10 mouse cellular contexts compared by ENCODE assay signal in genomic region chr1:142742307-142742706, GRCm38 (mm10).
DNase-seq lines count a peak whose midpoint lies in the region; ATAC-seq and TF ChIP-seq lines count a peak whose summit lies in the region.
"Had no signal": no experiment of that assay in that cellular context is flagged by ENCODE, and none has a peak within 500 bp of the region (broad histone marks: within the 10 kb centered on the region; RNA-seq: fewer than 3 reads in every experiment).

No protein-coding gene starts in this region.

- ATAC-seq in neural tube, embryonic 15.5 days (ENCODE audit: low FRiP score), result no peak
- peak; percentile 56; the same call in 1 of the 2 replicates for ATAC-seq in embryonic facial prominence, embryonic 11.5 days (replicated peaks; ENCODE audit: insufficient number of reproducible peaks, low FRiP score, low TSS enrichment, low read depth)
- no peak for ATAC-seq in lung, postnatal 0 days

- H3K4me2 ChIP-seq in neural tube, embryonic 15.5 days, result no peak overlapping the region
- no peak overlapping the region for H3K4me2 ChIP-seq in embryonic facial prominence, embryonic 11.5 days (ENCODE audit: low read depth, low read length)
- H3K4me2 ChIP-seq in lung, postnatal 0 days (replicated peaks; ENCODE audit: low read depth, low read length), result no peak overlapping the region

- H3K27ac ChIP-seq in neural tube, embryonic 15.5 days (replicated peaks), result no peak overlapping the region
- H3K27ac ChIP-seq in embryonic facial prominence, embryonic 11.5 days (replicated peaks; ENCODE audit: low read depth, low read length), result no peak overlapping the region
- H3K27ac ChIP-seq in lung, postnatal 0 days (ENCODE audit: low read length), result no peak overlapping the region
- H3K27ac ChIP-seq in heart, embryonic 10.5 days, result no peak overlapping the region

- no peak for TF ChIP-seq EP300 in lung, postnatal 0 days (IDR thresholded peaks at IDR 0.05)

- peak; percentile 66 for TF ChIP-seq CTCF in lung, postnatal 0 days (IDR thresholded peaks at IDR 0.05)

- no peaks in the 10 kb centered on the region for H3K36me3 ChIP-seq in neural tube, embryonic 15.5 days
- no peaks in the 10 kb centered on the region for H3K36me3 ChIP-seq in embryonic facial prominence, embryonic 11.5 days (replicated peaks; ENCODE audit: control insufficient read depth, insufficient read depth, low read depth, low read length)
- H3K36me3 ChIP-seq in lung, postnatal 0 days (ENCODE audit: insufficient read depth, low read length), result no peaks in the 10 kb centered on the region
- no peaks in the 10 kb centered on the region for H3K36me3 ChIP-seq in heart, embryonic 10.5 days

- no peaks in the 10 kb centered on the region for H3K4me1 ChIP-seq in neural tube, embryonic 15.5 days
- H3K4me1 ChIP-seq in embryonic facial prominence, embryonic 11.5 days (ENCODE audit: control insufficient read depth, insufficient read depth, low read length), result no peaks in the 10 kb centered on the region
- no peaks in the 10 kb centered on the region for H3K4me1 ChIP-seq in lung, postnatal 0 days (ENCODE audit: insufficient read depth, low read depth, low read length)
- no peaks in the 10 kb centered on the region for H3K4me1 ChIP-seq in heart, embryonic 10.5 days
- H3K4me1 ChIP-seq: megakaryocyte, embryonic 14.5 days had no signal

- WGBS in neural tube, embryonic 15.5 days, result 20% methylated on average over 2 of the region's 2 CpGs
- WGBS in embryonic facial prominence, embryonic 11.5 days, result 16% methylated on average over 2 of the region's 2 CpGs
- WGBS in lung, postnatal 0 days, result 16% methylated on average over 2 of the region's 2 CpGs
- WGBS in heart, embryonic 10.5 days, result 9% methylated on average over 2 of the region's 2 CpGs

- H3K27me3 ChIP-seq in neural tube, embryonic 15.5 days (replicated peaks), result no peaks in the 10 kb centered on the region
- H3K27me3 ChIP-seq in embryonic facial prominence, embryonic 11.5 days (ENCODE audit: control insufficient read depth, insufficient read depth, low read length), result no peaks in the 10 kb centered on the region
- H3K27me3 ChIP-seq in lung, postnatal 0 days (replicated peaks; ENCODE audit: insufficient read depth, low read length), result no peaks in the 10 kb centered on the region
- H3K27me3 ChIP-seq in heart, embryonic 10.5 days (ENCODE audit: insufficient read depth, poor library complexity, severe bottlenecking), result no peaks in the 10 kb centered on the region
- H3K27me3 ChIP-seq: megakaryocyte, embryonic 14.5 days had no signal

- no peaks in the 10 kb centered on the region for H3K9me3 ChIP-seq in neural tube, embryonic 15.5 days (replicated peaks)
- H3K9me3 ChIP-seq in embryonic facial prominence, embryonic 11.5 days (replicated peaks; ENCODE audit: control insufficient read depth, low read length), result no peaks in the 10 kb centered on the region
- no peaks in the 10 kb centered on the region for H3K9me3 ChIP-seq in lung, postnatal 0 days (ENCODE audit: low read length)
- no peaks in the 10 kb centered on the region for H3K9me3 ChIP-seq in heart, embryonic 10.5 days
- H3K9me3 ChIP-seq: megakaryocyte, embryonic 14.5 days had no signal

- no peak overlapping the region for H3K4me3 ChIP-seq in neural tube, embryonic 15.5 days (replicated peaks)
- no peak overlapping the region for H3K4me3 ChIP-seq in embryonic facial prominence, embryonic 11.5 days (ENCODE audit: low read depth, low read length)
- H3K4me3 ChIP-seq in lung, postnatal 0 days (ENCODE audit: low read depth, low read length), result no peak overlapping the region
- no peak overlapping the region for H3K4me3 ChIP-seq in heart, embryonic 10.5 days
- H3K4me3 ChIP-seq: erythroblast, embryonic 14.5 days; megakaryocyte, embryonic 14.5 days had no signal

- no peak overlapping the region for H3K9ac ChIP-seq in neural tube, embryonic 15.5 days (replicated peaks)
- H3K9ac ChIP-seq in embryonic facial prominence, embryonic 11.5 days (replicated peaks; ENCODE audit: low read length), result no peak overlapping the region
- no peak overlapping the region for H3K9ac ChIP-seq in lung, postnatal 0 days (replicated peaks; ENCODE audit: low read depth)

- peak; percentile 59 for DNase-seq in neural tube, embryonic 10.5 days (ENCODE audit: extremely low spot score, low spot score)
- peak; percentile 42 for DNase-seq in WW6 (ENCODE audit: low read depth, low spot score)
- DNase-seq in embryonic facial prominence, embryonic 11.5 days (ENCODE audit: low spot score), result peak; percentile 78
- DNase-seq in kidney, adult 9 months, result peak; percentile 77
- peak; percentile 22 for DNase-seq in lung, postnatal 0 days (ENCODE audit: low spot score)
- peak; percentile 20 for DNase-seq in right cerebral cortex, postnatal 4 days
- no peak for DNase-seq in heart, embryonic 10.5 days (ENCODE audit: low spot score)
